Mouse (Mus musculus): ENCODE data around the gene Galnt14. TPM values are rescaled to one million over a fixed set of nuclear protein-coding genes. Genes with fewer than 3 reads are reported as not detected.

The Galnt14 gene
- polyA plus RNA-seq, 1 experiment: not detected

DNA sequence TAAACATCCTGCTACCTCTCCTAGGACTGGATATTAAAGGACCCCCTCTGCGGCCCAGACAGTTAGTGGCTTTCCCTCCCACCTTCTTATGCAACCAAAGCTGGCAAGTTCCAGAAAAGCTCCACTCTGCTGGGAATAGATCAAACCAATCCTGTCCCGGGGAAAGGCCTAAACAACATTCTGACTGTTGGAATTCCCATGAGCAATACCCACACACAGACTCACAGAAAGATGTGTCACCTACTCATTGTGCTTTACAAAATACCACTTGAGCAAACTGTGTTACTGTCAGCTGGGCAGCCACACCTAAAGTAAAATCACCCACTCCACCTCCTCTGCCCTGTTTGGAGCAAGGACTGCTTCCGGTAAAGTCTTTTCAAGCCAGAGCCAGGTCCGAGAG lies 207.6 kb downstream of the Galnt14 start:
- H3K27ac ChIP-seq (ENCODE audit: control insufficient read depth, insufficient read depth, low read depth, low read length, poor library complexity): no peak overlapping the region
- H3K4me1 ChIP-seq (ENCODE audit: control insufficient read depth, insufficient read depth, low read length): no peaks in the 10 kb centered on the region; the same call in 1 of the 2 replicates
- TF ChIP-seq CTCF (IDR thresholded peaks at IDR 0.05; ENCODE audit: control insufficient read depth, insufficient read depth, low read length) (no peak), POLR2A (IDR thresholded peaks at IDR 0.05; ENCODE audit: borderline replicate concordance, control insufficient read depth, low read depth, low read length) (no peak)
- no peak overlapping the region for H3K4me3 ChIP-seq (replicated peaks; ENCODE audit: control insufficient read depth, low read depth, low read length)
- 83% methylated on average over 4 of the region's 4 CpGs for WGBS

DNA sequence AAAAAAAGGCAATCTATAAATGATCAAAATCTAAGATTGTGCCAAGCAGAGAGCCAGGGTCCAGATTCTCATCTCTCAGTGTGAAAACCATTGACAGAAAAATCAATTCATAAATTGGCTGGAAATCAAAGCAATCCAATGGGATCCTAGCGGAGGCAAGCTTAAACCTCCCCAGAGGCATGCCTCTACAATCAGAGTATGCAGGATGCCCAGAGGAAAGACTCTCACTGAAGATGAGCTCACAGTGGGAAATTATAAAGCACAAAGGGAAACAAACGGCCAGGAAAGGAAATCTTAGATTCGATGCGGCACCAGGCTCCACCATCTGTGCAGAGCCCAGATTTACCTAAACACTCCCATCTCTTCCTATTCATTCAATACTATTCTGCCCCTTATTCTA lies 220.7 kb downstream of the Galnt14 start:
- Histone ChIP-seq H3K4me3 (replicated peaks; ENCODE audit: control insufficient read depth, low read depth, low read length) (no peak overlapping the region), H3K4me1 (ENCODE audit: control insufficient read depth, insufficient read depth, low read length) (no peaks in the 10 kb centered on the region), H3K27ac (ENCODE audit: control insufficient read depth, insufficient read depth, low read depth, low read length, poor library complexity) (no peak overlapping the region)
- TF ChIP-seq CTCF (IDR thresholded peaks at IDR 0.05; ENCODE audit: control insufficient read depth, insufficient read depth, low read length) (no peak), POLR2A (IDR thresholded peaks at IDR 0.05; ENCODE audit: borderline replicate concordance, control insufficient read depth, low read depth, low read length) (no peak)
- 83% methylated on average over 4 of the region's 4 CpGs for WGBS

DNA sequence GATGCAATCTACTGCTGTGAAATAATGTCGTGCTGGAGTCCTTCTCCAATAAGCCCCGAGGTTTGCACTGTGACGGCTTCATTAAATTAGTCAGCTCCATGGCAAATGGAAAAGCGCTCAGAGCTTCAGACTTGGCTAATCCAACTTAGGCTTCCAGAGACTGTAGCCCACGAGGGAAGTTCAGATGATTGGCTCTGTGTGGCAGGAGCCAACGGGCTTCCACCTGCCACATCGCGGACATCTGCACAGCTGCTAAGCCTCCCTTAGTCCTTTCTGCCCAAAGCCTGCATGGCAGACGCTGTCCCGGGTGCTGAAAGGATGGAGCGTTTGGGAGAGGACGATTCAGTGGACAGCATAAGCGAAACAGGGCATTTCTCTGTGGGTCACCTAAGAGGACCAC lies 222.5 kb downstream of the Galnt14 start:
- H3K4me3 ChIP-seq (replicated peaks; ENCODE audit: control insufficient read depth, low read depth, low read length): no peak overlapping the region
- 28% methylated on average over 13 of the region's 13 CpGs for WGBS
- no peak for TF ChIP-seq POLR2A (IDR thresholded peaks at IDR 0.05; ENCODE audit: borderline replicate concordance, control insufficient read depth, low read depth, low read length)
- no peak for TF ChIP-seq CTCF (IDR thresholded peaks at IDR 0.05; ENCODE audit: control insufficient read depth, insufficient read depth, low read length)
- no peak overlapping the region for H3K27ac ChIP-seq (ENCODE audit: control insufficient read depth, insufficient read depth, low read depth, low read length, poor library complexity)
- H3K4me1 ChIP-seq (ENCODE audit: control insufficient read depth, insufficient read depth, low read length): no peaks in the 10 kb centered on the region

DNA sequence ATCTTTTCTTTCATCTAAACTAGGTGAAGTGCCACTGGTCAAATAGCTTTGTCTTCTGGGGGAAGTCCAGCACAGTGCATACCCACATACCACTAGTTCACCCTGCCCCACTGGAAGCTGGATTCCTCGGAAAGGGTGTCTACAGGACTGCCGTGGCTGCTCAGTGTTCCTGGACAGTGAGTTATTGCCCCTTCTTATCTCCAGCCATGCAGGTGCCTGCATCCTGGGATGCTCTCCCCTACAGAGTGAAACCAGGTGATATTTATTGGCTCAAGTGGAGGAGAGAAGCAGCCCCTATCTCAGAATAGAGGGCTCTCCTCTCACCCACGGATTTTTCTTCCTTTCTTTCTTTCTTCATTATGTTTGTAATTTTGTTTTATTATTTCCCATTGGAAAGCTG lies 222.9 kb downstream of the Galnt14 start:
- 61% methylated on average over 3 of the region's 3 CpGs for WGBS
- Histone ChIP-seq H3K4me3 (replicated peaks; ENCODE audit: control insufficient read depth, low read depth, low read length) (no peak overlapping the region), H3K4me1 (ENCODE audit: control insufficient read depth, insufficient read depth, low read length) (no peaks in the 10 kb centered on the region), H3K27ac (ENCODE audit: control insufficient read depth, insufficient read depth, low read depth, low read length, poor library complexity) (no peak overlapping the region)
- TF ChIP-seq POLR2A (IDR thresholded peaks at IDR 0.05; ENCODE audit: borderline replicate concordance, control insufficient read depth, low read depth, low read length) (no peak), CTCF (IDR thresholded peaks at IDR 0.05; ENCODE audit: control insufficient read depth, insufficient read depth, low read length) (no peak)

DNA sequence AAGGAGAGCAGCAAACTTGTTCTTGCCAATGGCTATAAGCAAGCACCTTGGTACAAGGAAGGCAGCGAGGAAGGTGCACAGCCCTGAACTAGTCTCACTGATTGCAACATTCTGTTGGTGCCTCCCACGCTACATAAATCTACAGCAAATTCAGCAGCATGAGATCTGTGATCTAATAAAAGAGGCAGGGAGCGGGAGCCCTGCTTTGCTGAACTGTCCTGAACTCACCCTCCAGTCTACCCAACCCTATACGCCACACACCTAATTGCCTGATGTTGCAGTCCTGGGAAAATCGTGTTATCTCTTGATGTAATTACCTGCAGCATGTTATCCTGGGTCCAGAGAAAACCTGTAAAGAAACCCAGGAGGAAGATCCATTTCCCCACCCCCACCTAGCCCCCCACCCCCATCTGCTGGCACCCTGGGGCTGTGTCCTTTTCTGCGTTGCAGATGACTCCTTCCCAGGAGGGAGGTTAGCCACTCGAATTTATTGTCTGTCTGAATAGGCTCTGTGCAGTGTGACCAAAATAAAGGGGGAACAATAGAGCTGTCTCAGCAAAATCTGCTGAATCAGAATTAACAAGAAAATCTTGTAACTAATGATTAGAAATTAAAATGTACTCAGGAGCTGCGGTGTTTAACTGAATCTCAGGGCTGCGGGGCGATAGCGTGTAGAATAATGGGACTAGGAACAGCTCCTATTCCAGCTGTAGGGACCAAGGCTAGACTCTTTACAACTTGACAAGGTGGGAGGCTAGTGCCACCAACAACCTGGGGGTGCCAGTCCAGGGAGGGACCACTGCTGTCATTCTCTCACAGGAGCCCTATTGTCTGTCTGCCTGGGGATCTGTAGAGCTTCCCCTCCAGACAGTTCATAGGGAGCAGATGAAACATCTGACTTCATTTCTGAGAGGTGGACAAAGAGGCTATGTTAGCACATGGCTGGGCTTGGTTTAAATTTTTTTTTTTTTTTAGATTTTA lies 232.9 kb downstream of the Galnt14 start:
- 64% methylated on average over 11 of the region's 11 CpGs for WGBS
- H3K4me1 ChIP-seq (ENCODE audit: control insufficient read depth, insufficient read depth, low read length): no peaks in the 10 kb centered on the region
- H3K4me3 ChIP-seq (replicated peaks; ENCODE audit: control insufficient read depth, low read depth, low read length): no peak overlapping the region
- TF ChIP-seq CTCF (IDR thresholded peaks at IDR 0.05; ENCODE audit: control insufficient read depth, insufficient read depth, low read length) (no peak), POLR2A (IDR thresholded peaks at IDR 0.05; ENCODE audit: borderline replicate concordance, control insufficient read depth, low read depth, low read length) (no peak)
- H3K27ac ChIP-seq (ENCODE audit: control insufficient read depth, insufficient read depth, low read depth, low read length, poor library complexity): no peak overlapping the region

DNA sequence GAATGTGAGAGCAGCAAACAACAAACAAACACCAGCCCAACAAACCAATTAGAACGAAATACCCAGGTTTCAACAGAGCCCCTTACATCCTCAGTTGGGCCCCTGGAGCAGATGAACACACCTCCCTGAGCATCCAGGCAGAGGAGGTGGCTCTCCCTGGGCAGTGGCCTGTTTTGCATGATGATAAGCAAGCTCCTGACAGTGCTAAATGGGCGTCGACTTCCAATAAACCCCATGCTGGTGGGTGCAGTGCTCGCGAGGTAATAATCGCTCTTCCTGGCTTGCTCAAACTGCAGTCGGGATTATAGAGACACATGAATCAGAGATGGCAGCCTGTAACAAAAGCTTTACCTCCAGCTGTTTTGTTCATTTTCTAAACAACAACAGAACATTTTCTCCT lies 235.9 kb downstream of the Galnt14 start:
- Histone ChIP-seq H3K4me1 (ENCODE audit: control insufficient read depth, insufficient read depth, low read length) (no peaks in the 10 kb centered on the region), H3K4me3 (replicated peaks; ENCODE audit: control insufficient read depth, low read depth, low read length) (no peak overlapping the region), H3K27ac (ENCODE audit: control insufficient read depth, insufficient read depth, low read depth, low read length, poor library complexity) (no peak overlapping the region)
- TF ChIP-seq POLR2A (IDR thresholded peaks at IDR 0.05; ENCODE audit: borderline replicate concordance, control insufficient read depth, low read depth, low read length): no peak
- no peak for TF ChIP-seq CTCF (IDR thresholded peaks at IDR 0.05; ENCODE audit: control insufficient read depth, insufficient read depth, low read length)
- WGBS: 54% methylated on average over 7 of the region's 7 CpGs

DNA sequence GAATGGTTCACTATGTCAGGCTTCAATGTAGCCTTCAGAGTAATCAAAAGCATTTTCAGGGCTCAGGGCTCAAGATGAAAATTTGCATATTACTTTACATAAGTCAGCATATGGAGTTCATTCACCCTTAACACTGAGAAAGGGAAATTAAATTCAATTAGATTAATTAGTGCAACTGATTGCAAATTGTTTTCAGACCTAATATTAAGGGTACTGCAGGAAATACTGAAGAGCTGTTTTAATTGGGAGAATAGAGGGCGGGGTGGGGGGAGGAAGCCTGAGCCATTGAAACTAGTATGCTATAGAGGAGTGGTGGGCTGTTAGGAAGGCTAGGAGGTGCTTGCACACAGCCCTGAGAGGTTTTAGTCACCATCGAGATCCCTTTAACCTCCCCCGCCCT lies 237.2 kb downstream of the Galnt14 start:
- 67% methylated on average over 3 of the region's 3 CpGs for WGBS
- H3K27ac ChIP-seq (ENCODE audit: control insufficient read depth, insufficient read depth, low read depth, low read length, poor library complexity): no peak overlapping the region
- H3K4me1 ChIP-seq (ENCODE audit: control insufficient read depth, insufficient read depth, low read length): no peaks in the 10 kb centered on the region
- no peak overlapping the region for H3K4me3 ChIP-seq (replicated peaks; ENCODE audit: control insufficient read depth, low read depth, low read length)
- no peak for TF ChIP-seq POLR2A (IDR thresholded peaks at IDR 0.05; ENCODE audit: borderline replicate concordance, control insufficient read depth, low read depth, low read length)
- TF ChIP-seq CTCF (IDR thresholded peaks at IDR 0.05; ENCODE audit: control insufficient read depth, insufficient read depth, low read length): no peak

DNA sequence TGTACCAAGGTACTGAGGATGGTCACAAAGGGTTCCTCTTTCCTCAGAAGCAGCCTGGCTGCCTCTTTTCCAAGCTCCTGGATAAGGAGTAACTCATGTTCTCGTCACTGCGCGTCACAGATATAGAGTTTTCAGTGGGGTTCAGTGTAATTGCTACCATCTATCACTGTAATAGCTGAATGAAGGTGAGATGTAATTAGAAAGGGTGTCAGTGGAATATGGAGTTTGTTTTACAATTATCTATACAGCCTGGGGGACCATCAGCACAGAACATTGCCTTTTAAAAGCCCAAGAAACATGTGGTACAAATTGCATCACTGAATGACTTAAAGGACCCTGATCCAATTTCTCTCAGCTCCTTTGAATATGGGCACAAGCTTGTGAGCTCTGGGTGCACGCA lies 249.4 kb downstream of the Galnt14 start:
- no peak overlapping the region for H3K27ac ChIP-seq (ENCODE audit: control insufficient read depth, insufficient read depth, low read depth, low read length, poor library complexity)
- WGBS: 74% methylated on average over 4 of the region's 4 CpGs
- TF ChIP-seq CTCF (IDR thresholded peaks at IDR 0.05; ENCODE audit: control insufficient read depth, insufficient read depth, low read length) (no peak), POLR2A (IDR thresholded peaks at IDR 0.05; ENCODE audit: borderline replicate concordance, control insufficient read depth, low read depth, low read length) (no peak)

More for the DNA sequence above, 249.4 kb downstream of the Galnt14 start:
- Histone ChIP-seq H3K4me3 (replicated peaks; ENCODE audit: control insufficient read depth, low read depth, low read length) (no peak overlapping the region), H3K4me1 (ENCODE audit: control insufficient read depth, insufficient read depth, low read length) (no peaks in the 10 kb centered on the region)
